Mouse (Mus musculus): ENCODE data around the gene Gal3st1. TPM values are rescaled to one million over a fixed set of nuclear protein-coding genes. Genes with fewer than 3 reads are reported as not detected.

The Gal3st1 gene
- polyA plus RNA-seq, 1 experiment from 2014 or later = 17.4 TPM

DNA sequence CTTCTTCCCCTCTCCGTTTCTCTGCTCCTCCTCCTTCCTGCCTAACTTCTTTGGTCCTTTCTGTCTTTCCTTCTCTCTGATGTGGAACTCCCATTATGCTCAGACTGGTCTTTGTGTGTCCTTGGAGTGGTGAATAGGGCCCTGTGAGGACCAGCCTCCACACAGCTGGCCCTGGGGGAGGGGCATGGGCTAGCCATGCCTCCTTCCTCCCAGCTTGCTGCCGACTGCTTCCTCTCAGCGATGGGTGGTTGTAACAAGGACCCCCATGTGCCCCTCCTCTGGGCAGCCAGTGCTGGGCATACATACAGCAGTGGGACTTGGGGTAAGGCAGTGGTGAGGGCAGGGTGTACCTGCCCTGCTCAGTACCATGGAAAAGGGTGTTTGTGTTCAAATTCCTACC, 9.1 kb upstream of the Gal3st1 start:
- Histone ChIP-seq H3K36me3 (ENCODE audit: control insufficient read depth, insufficient read depth, low read length) (peaks cover 99% of the 10 kb centered on the region), H3K4me2 (ENCODE audit: low read length) (no peak overlapping the region), H3K9me3 (ENCODE audit: control insufficient read depth, low read length) (no peaks in the 10 kb centered on the region), H3K4me3 (ENCODE audit: low read depth, low read length) (no peak overlapping the region), H3K27ac (ENCODE audit: low read depth) (no peak overlapping the region), H3K9ac (ENCODE audit: low read length) (no peak overlapping the region), H3K27me3 (replicated peaks; ENCODE audit: control insufficient read depth, insufficient read depth, low read length) (no peaks in the 10 kb centered on the region), H3K4me1 (replicated peaks; ENCODE audit: control insufficient read depth, insufficient read depth, low read length) (no peaks in the 10 kb centered on the region)
- ATAC-seq (replicated peaks; ENCODE audit: low FRiP score, low TSS enrichment, low read depth) (no peak), DNase-seq (ENCODE audit: low spot score) (no peak)
- 78% methylated on average over 3 of the region's 3 CpGs for WGBS

DNA sequence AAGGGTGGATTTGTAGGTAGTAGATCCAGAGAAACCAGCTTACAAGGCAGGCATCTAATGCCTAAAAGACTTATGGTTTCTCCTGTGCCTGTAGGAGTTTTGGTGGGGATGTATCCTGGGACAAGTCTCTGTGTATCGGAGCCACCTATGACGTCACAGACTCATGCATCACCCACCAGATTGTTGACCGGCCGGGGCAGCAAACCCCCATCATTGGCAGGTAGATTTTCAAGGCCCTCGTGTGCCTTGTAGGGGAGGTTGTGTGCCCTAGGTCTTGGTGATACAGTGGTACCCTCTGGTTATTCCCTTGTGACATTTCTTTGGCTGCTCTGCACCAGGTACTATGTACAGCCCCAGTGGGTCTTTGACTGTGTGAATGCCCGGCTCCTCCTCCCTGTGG, 6.8 kb upstream of the Gal3st1 start, which contains the start of gene 4930556J24Rik:
TSS of gene 4930556J24Rik (minus strand) at position 101 of the 400 bp plus-strand sequence.
- no peak within 1 kb of the TSS for H3K4me2 ChIP-seq (ENCODE audit: low read length)
- H3K27ac ChIP-seq (ENCODE audit: low read depth) = no peak within 1 kb of the TSS
- H3K9ac ChIP-seq (ENCODE audit: low read length) = no peak within 1 kb of the TSS
- H3K4me1 ChIP-seq (replicated peaks; ENCODE audit: control insufficient read depth, insufficient read depth, low read length) = no peaks in the 10 kb centered on the region
- no peak for ATAC-seq (replicated peaks; ENCODE audit: low FRiP score, low TSS enrichment, low read depth)
- no peak within 1 kb of the TSS for H3K4me3 ChIP-seq (ENCODE audit: low read depth, low read length)
- H3K36me3 ChIP-seq (ENCODE audit: control insufficient read depth, insufficient read depth, low read length) = peaks cover 91% of the 10 kb centered on the region
- no peaks in the 10 kb centered on the region for H3K9me3 ChIP-seq (ENCODE audit: control insufficient read depth, low read length)
- no peaks in the 10 kb centered on the region for H3K27me3 ChIP-seq (replicated peaks; ENCODE audit: control insufficient read depth, insufficient read depth, low read length)
- DNase-seq (ENCODE audit: low spot score) = no peak
- WGBS = 97% methylated on average over 6 of the region's 6 CpGs

DNA sequence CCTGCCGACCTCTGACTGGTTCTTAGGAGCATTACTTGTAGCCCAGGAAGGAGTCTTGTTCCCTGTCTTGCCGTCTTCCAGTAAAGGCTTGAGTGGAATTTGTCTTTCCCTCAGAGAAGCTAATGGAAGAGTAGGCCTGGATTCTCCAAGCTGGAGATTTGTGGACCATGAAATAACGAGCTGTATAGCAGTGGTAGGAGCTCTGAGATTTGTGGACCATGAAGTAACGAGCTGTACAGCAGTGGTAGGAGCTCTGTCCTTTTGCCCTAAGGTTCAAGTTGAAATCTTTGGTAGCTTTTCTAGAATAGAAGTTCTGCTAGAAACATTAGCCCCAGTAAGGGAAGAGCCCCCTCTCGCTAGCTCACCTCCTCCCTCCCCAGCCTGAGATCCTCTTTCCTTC, 5.0 kb upstream of the Gal3st1 start:
- 91% methylated on average over 5 of the region's 5 CpGs for WGBS
- no peak overlapping the region for H3K4me2 ChIP-seq (ENCODE audit: low read length)
- DNase-seq (ENCODE audit: low spot score) (no peak), ATAC-seq (replicated peaks; ENCODE audit: low FRiP score, low TSS enrichment, low read depth) (no peak)
- H3K9me3 ChIP-seq (ENCODE audit: control insufficient read depth, low read length) = no peaks in the 10 kb centered on the region
- no peak overlapping the region for H3K9ac ChIP-seq (ENCODE audit: low read length)
- H3K27ac ChIP-seq (ENCODE audit: low read depth) = no peak overlapping the region
- H3K4me3 ChIP-seq (ENCODE audit: low read depth, low read length) = no peak overlapping the region
- peaks cover 73% of the 10 kb centered on the region for H3K36me3 ChIP-seq (ENCODE audit: control insufficient read depth, insufficient read depth, low read length)
- no peaks in the 10 kb centered on the region for H3K4me1 ChIP-seq (replicated peaks; ENCODE audit: control insufficient read depth, insufficient read depth, low read length)
- H3K27me3 ChIP-seq (replicated peaks; ENCODE audit: control insufficient read depth, insufficient read depth, low read length) = peaks cover 9% of the 10 kb centered on the region

DNA sequence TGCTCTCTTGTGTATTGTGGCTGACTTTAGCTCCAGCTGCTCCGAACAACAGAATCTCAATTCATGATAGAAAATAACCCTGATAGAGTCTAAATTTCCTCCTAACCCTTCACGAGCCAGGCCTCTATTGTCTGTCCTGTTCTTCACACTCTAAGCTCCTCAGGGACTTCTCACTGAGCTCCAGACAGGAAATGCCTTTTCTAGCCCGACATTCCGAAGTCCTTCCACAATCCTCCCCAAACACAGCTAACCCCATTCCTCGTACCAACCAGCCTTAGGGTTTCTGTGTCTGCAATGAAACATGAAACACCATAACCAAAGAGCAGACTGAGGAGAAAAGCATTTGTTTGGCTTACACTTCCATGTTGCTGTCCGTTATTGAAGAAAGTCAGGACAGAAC, 1.9 kb upstream of the Gal3st1 start:
- DNase-seq (ENCODE audit: low spot score) = no peak
- peaks cover 23% of the 10 kb centered on the region for H3K27me3 ChIP-seq (replicated peaks; ENCODE audit: control insufficient read depth, insufficient read depth, low read length)
- WGBS = 65% methylated on average over 6 of the region's 6 CpGs
- no peaks in the 10 kb centered on the region for H3K4me1 ChIP-seq (replicated peaks; ENCODE audit: control insufficient read depth, insufficient read depth, low read length)
- H3K4me2 ChIP-seq (ENCODE audit: low read length) = 0 out of 2 replicates have a peak overlapping the region, but pooled peaks have one; percentile 4
- H3K36me3 ChIP-seq (ENCODE audit: control insufficient read depth, insufficient read depth, low read length) = peaks cover 43% of the 10 kb centered on the region
- H3K4me3 ChIP-seq (ENCODE audit: low read depth, low read length) = no peak overlapping the region
- ATAC-seq (replicated peaks; ENCODE audit: low FRiP score, low TSS enrichment, low read depth) = no peak
- H3K27ac ChIP-seq (ENCODE audit: low read depth) = no peak overlapping the region
- H3K9ac ChIP-seq (ENCODE audit: low read length) = no peak overlapping the region
- H3K9me3 ChIP-seq (ENCODE audit: control insufficient read depth, low read length) = no peaks in the 10 kb centered on the region

DNA sequence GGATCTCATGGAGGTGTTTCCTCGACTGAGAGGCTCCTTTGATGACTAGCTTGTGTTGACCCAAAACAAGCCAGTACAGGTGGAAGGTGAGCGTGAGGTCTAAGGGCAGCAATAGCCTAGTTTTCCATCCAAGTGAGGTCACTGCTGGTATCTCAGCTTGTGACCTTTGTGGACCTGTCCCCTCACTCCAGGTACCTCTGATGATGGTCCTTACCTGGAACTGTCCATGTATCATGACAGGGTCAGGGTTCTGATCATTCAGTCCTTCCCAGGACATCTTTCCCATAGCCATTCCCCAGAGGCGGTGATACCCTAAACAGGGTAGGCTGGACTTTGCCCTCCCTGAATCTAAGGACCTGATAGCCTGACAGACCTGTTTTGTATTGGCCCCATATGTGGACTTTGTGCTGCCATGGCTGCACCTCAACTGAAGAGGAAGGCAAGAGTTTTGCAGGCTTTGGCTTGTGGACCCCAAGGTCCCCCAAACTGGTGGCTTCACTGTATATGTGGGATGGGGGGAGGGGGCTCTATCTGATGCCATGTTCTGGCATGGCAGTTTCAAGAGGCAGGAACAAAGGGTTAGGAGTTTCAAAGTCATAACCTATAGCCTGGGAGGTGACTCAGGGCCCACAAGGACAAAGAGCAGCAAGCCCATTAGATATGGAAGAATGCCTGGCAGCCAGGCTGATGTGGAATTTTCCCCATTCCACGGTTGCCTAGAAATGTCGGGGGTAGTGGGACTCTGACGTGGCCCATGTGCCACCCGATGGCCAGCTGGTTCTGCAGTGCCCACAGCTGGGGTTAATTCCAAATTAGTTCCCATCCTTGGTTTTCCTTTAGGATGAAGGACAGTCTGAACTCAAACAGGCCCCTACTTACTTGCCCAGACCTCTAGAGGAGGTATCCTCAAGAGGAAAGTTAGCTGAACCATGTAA, 894 bp upstream of the Gal3st1 start:
- Histone ChIP-seq H3K9me3 (ENCODE audit: control insufficient read depth, low read length) (no peaks in the 10 kb centered on the region), H3K4me2 (ENCODE audit: low read length) (peak overlapping the region; percentile 52), H3K36me3 (ENCODE audit: control insufficient read depth, insufficient read depth, low read length) (peaks cover 33% of the 10 kb centered on the region), H3K4me3 (ENCODE audit: low read depth, low read length) (peak overlapping the region; percentile 41; the same call in 1 of the 2 replicates), H3K4me1 (replicated peaks; ENCODE audit: control insufficient read depth, insufficient read depth, low read length) (no peaks in the 10 kb centered on the region), H3K27ac (ENCODE audit: low read depth) (peak overlapping the region; percentile 57), H3K27me3 (replicated peaks; ENCODE audit: control insufficient read depth, insufficient read depth, low read length) (peaks cover 23% of the 10 kb centered on the region), H3K9ac (ENCODE audit: low read length) (no peak overlapping the region)
- 58% methylated on average over 7 of the region's 7 CpGs for WGBS
- ATAC-seq (replicated peaks; ENCODE audit: low FRiP score, low TSS enrichment, low read depth) (no peak; the same call in 1 of the 2 replicates), DNase-seq (ENCODE audit: low spot score) (peak; percentile 65)

DNA sequence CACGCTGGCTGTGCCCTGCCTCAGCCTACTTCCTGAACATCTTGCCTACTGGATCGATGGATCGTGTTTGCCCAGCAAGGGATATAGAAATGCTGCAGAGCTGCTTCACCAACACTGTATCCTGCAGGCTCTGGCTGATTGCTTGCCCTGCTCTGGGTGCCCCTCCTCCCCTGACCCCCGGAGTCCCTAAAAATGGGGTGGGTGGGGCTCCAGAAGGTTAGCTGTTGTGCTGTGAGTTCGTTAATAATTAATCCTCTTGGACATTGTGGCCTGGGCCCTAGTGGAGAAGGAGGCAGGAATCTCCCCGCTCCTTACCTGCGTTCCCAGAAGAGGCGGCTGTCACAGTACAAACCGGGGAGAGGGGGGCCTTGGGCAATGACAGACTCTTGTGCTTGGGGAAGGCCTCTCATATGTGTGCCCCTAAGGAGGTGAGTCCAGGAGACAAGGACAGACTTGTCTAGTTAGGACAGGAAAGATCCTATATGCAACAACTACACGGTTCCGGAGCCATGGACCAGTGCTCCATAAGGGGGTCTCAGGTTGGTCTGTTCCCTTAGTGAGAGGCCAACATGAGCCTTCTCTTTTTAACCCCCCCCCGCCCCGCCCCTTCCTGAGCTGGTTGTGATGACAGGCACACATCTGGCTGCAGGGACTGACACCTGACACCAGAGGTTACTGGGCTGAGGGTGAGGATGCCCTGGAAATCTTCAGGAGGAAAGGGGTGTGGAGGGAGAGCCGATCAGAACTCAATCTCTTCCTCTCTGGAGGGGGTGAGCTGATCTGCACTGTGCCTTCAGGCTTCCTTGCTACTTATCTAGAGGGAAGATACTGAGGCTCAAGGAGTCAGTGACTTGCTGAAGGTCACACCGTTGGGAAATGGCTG, 668 bp downstream of the Gal3st1 start:
- WGBS = 9% methylated on average over 15 of the region's 15 CpGs

DNA sequence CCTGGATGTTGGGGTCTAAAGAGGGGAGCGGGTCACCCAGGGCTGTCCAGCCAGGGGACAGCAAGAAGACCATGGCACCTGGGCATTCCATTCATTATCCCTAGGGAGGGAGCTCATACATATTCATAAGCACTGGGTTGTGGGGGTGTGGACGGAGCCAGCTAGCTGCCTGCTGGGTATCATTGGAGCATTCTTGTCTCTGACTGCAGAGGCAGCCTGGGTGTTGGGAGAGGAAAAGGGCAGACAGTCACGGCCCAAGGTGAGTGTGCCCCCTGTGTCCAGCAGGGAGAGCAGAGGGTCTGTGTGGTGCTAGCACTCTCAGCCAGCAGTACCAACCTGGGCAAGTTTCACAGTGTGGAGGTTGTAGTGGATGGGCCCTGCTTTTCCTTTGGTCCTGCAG, 6.3 kb downstream of the Gal3st1 start:
- H3K27ac ChIP-seq (ENCODE audit: low read depth) = no peak overlapping the region
- H3K4me2 ChIP-seq (ENCODE audit: low read length) = no peak overlapping the region
- H3K4me1 ChIP-seq (replicated peaks; ENCODE audit: control insufficient read depth, insufficient read depth, low read length) = no peaks in the 10 kb centered on the region
- 63% methylated on average over 3 of the region's 3 CpGs for WGBS
- ATAC-seq (replicated peaks; ENCODE audit: low FRiP score, low TSS enrichment, low read depth) (no peak), DNase-seq (ENCODE audit: low spot score) (no peak)
- no peak overlapping the region for H3K4me3 ChIP-seq (ENCODE audit: low read depth, low read length)
- 0 out of 2 replicates have a peak, but pooled peaks cover 4% of the 10 kb centered on the region for H3K27me3 ChIP-seq (replicated peaks; ENCODE audit: control insufficient read depth, insufficient read depth, low read length)
- H3K9ac ChIP-seq (ENCODE audit: low read length) = no peak overlapping the region
- no peaks in the 10 kb centered on the region for H3K9me3 ChIP-seq (ENCODE audit: control insufficient read depth, low read length)
- H3K36me3 ChIP-seq (ENCODE audit: control insufficient read depth, insufficient read depth, low read length) = no peaks in the 10 kb centered on the region

More for the DNA sequence above, 668 bp downstream of the Gal3st1 start:
- DNase-seq (ENCODE audit: low spot score) = no peak
- Histone ChIP-seq H3K27ac (ENCODE audit: low read depth) (peak overlapping the region; percentile 54; the same call in 1 of the 2 replicates), H3K36me3 (ENCODE audit: control insufficient read depth, insufficient read depth, low read length) (peaks cover 18% of the 10 kb centered on the region), H3K4me1 (replicated peaks; ENCODE audit: control insufficient read depth, insufficient read depth, low read length) (no peaks in the 10 kb centered on the region), H3K4me3 (ENCODE audit: low read depth, low read length) (peak overlapping the region; percentile 41), H3K27me3 (replicated peaks; ENCODE audit: control insufficient read depth, insufficient read depth, low read length) (peaks cover 23% of the 10 kb centered on the region), H3K9me3 (ENCODE audit: control insufficient read depth, low read length) (no peaks in the 10 kb centered on the region), H3K9ac (ENCODE audit: low read length) (peak overlapping the region; percentile 44), H3K4me2 (ENCODE audit: low read length) (peak overlapping the region; percentile 52)
- peak; percentile 71 for ATAC-seq (replicated peaks; ENCODE audit: low FRiP score, low TSS enrichment, low read depth)

DNA sequence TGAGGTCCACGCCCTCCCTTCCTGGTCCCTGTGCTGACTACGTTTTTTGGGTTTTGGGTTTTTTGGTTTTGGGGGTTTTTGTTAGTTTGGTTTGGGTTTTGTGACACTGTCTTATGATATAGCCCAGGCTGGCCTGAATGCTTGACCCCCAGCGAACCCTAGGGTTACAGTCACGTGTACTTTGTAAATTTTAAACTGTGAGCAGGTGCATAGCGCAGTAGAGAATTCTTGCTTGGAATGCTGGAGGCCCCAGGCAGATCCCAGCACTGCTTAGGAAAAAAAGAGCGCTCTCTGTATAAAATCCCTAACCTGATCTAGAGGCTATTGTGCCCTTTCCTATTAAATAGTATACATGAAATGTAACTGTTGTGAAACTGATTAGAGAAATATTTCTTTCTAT, 9.7 kb downstream of the Gal3st1 start:
- DNase-seq (ENCODE audit: low spot score) (no peak), ATAC-seq (replicated peaks; ENCODE audit: low FRiP score, low TSS enrichment, low read depth) (no peak)
- H3K4me1 ChIP-seq (replicated peaks; ENCODE audit: control insufficient read depth, insufficient read depth, low read length) = no peaks in the 10 kb centered on the region; the same call in 1 of the 2 replicates
- H3K9ac ChIP-seq (ENCODE audit: low read length) = no peak overlapping the region
- no peak overlapping the region for H3K27ac ChIP-seq (ENCODE audit: low read depth)
- H3K4me2 ChIP-seq (ENCODE audit: low read length) = no peak overlapping the region
- H3K27me3 ChIP-seq (replicated peaks; ENCODE audit: control insufficient read depth, insufficient read depth, low read length) = peaks cover 16% of the 10 kb centered on the region
- no peak overlapping the region for H3K4me3 ChIP-seq (ENCODE audit: low read depth, low read length)
- H3K9me3 ChIP-seq (ENCODE audit: control insufficient read depth, low read length) = no peaks in the 10 kb centered on the region
- no peaks in the 10 kb centered on the region for H3K36me3 ChIP-seq (ENCODE audit: control insufficient read depth, insufficient read depth, low read length)
- 78% methylated on average over 6 of the region's 6 CpGs for WGBS

Measured in intestine, embryonic 14.5 days (tissue).